Mouse (Mus musculus) cerebellum, adult 8-10 months (tissue): Measurements from ENCODE around the gene Cdyl.

Source experiments
- DNase-seq: peaks from one replicate; pipeline ENCODE4 v3.0.0; 2022

The Cdyl gene

GRCm38 (mm10) chr13:35851581-35851980, 191.9 kb downstream of the Cdyl start:
- DNase-seq: peak; percentile 20

DNA sequence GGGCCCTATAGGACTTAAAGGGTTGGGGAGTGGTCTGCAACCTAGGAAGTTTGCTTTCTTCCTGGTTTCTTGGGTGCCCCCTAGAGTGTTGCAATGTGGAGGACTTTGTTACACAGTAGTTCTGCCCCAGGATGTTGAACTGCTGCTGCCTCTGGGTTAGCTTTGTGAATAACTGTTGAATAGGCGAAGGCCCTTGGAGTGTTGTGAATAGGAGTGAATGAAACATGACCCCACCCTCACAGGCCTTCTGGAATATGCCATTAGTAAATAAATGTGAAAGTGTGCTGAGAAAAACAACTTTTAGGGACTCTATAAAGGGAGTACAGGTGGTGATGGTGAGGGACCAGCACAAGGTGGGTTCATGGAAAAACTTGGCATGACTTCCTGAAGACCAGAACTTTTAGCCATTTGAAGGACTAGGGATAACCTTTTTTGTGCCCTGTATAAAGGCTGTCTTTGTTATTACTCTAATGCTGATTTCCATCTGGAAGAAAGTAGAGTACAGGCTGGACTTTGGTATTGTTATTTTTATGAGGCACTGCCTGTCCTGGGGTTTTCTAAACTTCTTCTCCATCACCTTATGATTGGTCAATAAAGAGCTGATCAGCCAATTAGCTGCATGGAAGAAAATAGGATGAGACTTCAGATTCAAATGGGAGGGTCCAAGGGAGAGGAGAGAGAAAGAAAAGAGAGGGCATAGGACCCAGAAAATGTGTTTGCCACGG, 193.4 kb downstream of the Cdyl start:
- no peak for DNase-seq

DNA sequence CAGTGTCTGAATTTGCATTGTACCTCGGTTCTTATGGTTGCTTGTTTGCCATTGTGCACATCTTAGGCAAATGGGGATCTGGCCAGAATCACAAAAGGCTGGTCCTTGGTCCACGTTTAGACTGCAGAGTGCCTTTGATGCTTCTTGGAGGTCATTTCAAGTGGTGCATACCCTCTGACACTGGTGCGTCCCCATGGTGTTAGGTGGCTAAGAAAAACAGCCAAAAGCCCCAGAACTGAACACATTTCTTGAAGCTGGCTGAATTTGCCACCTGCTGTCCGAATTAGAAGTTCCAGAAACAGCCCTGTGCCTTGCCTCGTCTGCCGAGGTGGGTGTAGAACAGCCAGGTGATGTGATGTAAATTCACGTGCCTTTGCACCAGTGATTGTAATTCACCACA, 197.9 kb downstream of the Cdyl start:
- no peak for DNase-seq

DNA sequence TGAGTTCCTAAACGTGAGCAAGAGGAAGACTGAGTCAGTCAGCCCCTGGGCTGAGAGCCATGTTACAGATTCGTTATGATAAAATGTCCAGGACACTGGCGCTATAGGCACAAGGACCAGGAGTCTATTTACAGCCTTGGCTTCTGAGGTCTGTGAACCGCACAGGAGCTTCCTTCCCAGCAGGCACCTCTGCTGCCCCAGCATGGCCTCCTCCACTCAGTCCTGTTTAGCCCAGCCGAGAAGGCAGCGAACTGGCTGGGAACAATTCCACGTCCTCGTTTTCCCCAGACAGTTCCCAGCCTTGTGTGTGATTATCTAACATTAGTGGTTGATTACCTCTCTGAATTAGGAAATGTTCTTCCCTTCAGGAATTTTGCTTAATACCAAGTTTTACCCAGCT, 201.3 kb downstream of the Cdyl start:
- DNase-seq: peak; percentile 20

DNA sequence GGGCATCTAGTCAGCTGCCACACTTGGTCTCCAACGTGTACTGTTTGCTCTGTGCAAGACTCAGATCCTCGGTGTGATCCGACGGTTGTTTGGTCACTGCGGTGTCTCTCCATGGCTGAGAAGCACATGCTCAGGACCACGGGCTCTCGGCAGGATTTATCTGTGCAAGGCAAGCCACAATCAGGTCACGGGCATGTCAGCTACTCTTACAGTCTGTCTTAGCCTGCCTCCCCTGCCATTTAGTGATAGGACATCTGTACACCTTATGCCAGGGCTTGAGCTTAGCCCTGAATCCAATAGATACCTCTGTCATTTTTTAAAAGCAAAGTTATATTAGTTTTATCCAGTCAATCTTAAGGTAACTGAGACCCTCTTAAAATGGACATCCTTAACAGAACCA, 211.0 kb downstream of the Cdyl start:
- no peak for DNase-seq

DNA sequence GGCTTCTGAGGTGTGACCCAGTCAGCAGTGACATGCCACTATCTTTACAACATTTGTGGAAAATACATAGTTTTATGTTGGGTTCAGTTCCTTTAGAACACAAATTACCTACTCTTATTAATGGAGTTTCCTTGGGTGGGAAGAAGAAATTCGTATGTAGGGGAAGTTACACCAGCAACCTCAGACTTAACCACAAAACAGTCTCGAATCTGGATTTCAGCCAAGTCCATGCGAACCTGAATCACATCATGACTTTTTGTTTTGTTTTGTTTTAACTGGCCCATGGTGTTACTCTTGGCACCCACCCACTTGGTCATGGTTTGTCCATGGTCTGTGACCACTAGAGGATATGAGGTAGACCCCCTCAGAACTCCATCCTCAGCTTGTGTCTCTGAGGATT, 211.5 kb downstream of the Cdyl start:
- DNase-seq: no peak

DNA sequence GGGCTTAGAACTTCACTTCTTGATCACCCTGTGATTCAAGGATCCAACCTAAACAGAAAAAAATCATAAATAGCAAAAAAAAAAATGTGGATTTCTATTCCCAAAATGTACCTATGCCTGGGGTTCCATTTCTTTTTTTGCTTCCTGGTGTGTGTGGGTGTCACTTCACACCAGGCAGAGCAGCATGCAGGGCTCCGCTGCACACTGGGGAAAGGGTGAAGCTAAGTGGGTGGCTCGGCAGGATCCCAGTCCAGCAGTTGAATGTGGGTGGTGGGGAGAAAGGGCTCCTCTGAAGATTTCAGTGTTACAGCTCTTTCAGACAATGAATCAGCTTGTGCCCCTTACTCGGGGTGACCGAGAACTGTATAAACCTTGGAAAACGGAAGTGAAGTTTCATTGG, 215.8 kb downstream of the Cdyl start:
- no peak for DNase-seq

- no peak for DNase-seq
Observed at GRCm38 (mm10) chr13:35878282-35878681, 218.6 kb downstream of the Cdyl start.

DNA sequence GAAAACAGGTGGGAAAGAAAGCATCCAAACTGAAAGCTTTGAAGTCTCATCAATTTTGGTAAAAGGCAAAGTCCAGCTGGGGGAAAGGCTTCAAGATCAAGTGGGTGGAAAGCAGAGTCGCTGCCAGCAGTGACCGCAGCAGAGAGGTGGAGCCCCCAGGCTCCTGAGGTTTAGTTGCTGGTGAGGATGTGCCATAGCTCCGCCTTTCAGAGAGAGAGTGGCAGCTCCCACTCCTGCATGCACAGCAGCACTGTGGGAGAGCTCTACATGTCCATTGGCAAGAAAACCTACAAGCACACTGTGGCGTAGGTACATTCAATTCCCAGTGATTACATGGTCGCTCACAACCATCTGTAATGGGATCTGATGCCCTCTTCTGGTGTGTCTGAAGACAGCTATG, 219.4 kb downstream of the Cdyl start:
- DNase-seq: no peak

GRCm38 (mm10) chr13:35879519-35879918, 219.9 kb downstream of the Cdyl start:
- no peak for DNase-seq

DNA sequence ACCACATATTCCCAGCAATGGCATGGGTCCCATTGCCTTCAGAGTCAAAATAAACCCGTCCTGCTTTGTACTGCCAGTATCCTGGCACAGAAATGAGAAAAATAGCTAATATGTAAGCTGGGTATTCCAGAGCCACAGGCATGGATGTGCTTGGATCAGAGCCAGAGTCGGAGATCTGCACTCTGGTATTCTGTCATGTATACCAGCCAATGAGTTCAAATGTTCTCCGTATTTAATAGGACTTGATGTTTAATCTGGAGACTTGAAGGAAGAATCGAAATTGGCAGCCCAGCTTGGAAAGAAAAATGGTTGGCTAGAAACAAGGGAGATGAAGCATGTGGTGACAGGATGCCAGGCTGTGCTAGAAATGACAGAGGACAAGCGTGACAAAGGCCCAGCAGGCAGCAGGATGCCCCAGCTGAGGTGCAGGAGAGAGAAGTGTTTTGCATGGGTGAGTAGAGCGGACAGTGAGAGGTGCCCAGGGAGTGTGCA, 221.0 kb downstream of the Cdyl start:
- no peak for DNase-seq

DNA sequence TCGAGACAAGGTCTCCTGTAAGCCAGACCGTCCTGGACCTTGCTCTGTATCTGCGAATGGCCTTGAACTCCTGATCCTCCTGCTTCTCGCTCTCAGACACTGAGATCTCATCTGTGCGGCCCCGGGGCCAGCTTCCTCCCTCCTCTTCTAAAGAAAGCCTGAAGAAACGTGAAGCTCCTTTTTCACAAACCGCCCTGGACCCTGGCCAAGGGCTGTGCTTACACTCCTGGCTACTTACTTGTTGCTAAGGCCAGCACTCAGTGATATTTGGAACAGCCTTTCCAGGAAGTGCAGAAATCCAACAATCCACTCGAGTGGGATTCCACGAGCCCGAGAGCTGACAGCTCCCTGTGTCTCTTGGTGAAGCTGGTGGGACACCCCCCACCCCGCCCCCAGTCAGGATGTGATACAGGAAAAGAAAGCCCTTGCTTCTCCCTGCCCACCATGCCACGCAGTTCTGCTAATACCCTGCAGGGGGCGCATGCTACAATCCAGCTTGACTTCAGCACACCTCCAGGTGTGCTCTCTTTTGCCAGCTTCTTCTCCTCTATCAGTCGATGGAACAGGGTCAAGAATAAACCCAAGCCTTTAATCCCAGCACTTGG, 226.6 kb downstream of the Cdyl start:
- DNase-seq: peak; percentile 11

- DNase-seq: no peak
Observed at GRCm38 (mm10) chr13:35892866-35893265, 233.2 kb downstream of the Cdyl start.

- DNase-seq: no peak
Observed at GRCm38 (mm10) chr13:35905378-35905777, 245.7 kb downstream of the Cdyl start.

DNA sequence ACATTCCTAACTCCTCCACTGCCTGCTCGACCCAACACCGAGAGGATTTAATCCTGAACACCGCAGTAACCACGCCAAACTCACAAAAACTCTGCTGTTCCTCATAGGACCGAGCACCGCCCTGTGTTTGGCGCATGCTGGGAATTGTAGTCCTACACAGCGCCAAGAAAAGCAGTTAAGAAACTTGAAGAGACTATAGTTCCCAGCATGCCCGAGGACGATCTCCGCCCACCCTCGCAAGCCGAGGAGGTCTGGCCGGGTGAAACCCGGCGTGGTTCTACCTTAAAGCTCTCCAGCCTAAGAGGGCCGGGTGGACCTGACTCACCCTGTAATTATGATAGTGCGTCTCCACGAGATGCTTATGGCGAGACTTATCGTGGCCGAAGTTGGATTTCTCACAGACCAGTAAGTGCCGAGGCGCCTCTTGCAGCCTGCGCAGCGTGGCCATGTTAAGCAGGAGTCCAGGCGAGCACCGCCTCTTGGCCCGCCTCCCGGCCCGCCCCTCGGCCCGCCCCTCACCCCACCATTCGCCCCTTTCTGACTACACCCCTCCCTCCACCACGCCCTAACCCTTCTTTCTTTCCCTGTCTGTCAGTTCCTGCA, 246.3 kb downstream of the Cdyl start, which contains the start of gene Rpp40:
Gene Rpp40, minus strand, starts transcription at position 481 of the 603 bp plus-strand sequence.
- peak; percentile 87 for DNase-seq

DNA sequence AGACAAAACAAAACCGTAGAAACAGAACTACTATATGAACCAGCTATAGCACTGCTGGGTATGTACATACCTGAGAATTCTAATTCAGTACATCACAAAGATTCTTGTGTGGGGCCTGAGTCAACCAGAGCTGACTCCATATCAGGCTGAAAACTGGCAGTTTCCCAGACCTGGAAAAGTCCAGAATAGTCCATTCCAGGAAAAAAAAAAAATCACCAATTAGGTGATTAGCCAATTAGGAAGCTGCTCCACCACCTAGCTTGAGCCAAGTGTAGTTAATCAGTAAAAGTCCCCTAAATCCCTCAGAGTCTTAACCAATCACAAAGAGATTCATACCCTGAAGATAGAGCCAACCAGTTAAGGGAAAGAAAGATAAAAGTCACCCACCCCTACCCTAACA, 251.8 kb downstream of the Cdyl start:
- DNase-seq: no peak
